Mouse (Mus musculus): ENCODE data around the gene BC030867. TPM values are rescaled to one million over a fixed set of nuclear protein-coding genes. Genes with fewer than 3 reads are reported as not detected.
A peak's percentile ranks its signal among the peaks of the same experiment; 100 is the strongest.

BC030867 gene
- polyA plus RNA-seq, 1 experiment from 2014 or later: 5.5 TPM

DNA sequence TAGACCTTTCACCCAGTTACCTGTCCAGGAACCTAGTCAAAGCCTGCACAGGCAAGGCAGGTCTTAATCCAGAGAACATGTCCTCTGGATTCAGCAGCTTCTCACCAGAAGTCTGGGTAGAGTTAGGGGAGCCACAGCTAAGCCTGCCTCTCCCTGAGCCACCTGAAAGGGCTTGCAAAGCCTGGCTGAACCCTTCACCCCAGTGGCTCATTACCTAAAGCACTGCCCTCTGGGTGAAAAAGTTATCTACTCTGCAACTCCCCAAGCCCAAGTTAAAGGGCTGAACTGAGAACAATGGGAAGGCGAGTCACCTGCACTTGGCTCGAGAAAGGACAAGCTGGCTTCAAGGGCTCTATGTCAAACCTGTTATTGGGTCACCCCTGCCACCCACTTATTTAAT, 55.5 kb downstream of the BC030867 start:
- Histone ChIP-seq H3K9me3 (ENCODE audit: control insufficient read depth, low read length) (no peaks in the 10 kb centered on the region), H3K27ac (ENCODE audit: low read length) (no peak overlapping the region), H3K9ac (replicated peaks; ENCODE audit: low read depth, low read length) (no peak overlapping the region), H3K27me3 (replicated peaks; ENCODE audit: control insufficient read depth, insufficient read depth, low read length) (no peaks in the 10 kb centered on the region), H3K4me1 (replicated peaks; ENCODE audit: control insufficient read depth, insufficient read depth, low read length) (peaks cover 6% of the 10 kb centered on the region), H3K4me3 (replicated peaks; ENCODE audit: low read length) (no peak overlapping the region), H3K4me2 (ENCODE audit: low read length) (no peak overlapping the region), H3K36me3 (ENCODE audit: control insufficient read depth, insufficient read depth) (peaks cover 20% of the 10 kb centered on the region)
- WGBS: 38% methylated on average over 2 of the region's 2 CpGs
- no peak for ATAC-seq

DNA sequence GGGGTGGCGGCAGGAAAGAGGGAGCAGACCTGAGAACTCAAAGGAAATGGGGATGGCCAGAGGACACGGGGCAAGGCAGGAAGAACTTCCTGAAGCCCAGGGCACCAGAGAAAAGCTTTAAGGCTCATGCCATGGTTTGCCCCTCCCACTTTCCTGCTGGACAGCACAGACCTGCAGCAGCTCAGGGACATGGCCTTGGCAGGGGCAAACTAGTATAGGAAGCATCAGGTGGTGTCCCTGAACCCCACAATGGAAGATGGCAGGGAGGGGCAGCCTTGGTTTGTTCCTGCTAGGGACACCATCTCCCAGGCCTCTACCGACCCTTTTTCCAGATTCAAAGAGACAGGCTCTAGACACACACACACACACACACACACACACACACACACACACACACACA, 56.7 kb downstream of the BC030867 start:
- Histone ChIP-seq H3K27me3 (replicated peaks; ENCODE audit: control insufficient read depth, insufficient read depth, low read length) (no peaks in the 10 kb centered on the region), H3K4me1 (replicated peaks; ENCODE audit: control insufficient read depth, insufficient read depth, low read length) (peaks cover 11% of the 10 kb centered on the region), H3K9me3 (ENCODE audit: control insufficient read depth, low read length) (no peaks in the 10 kb centered on the region), H3K27ac (ENCODE audit: low read length) (no peak overlapping the region), H3K4me2 (ENCODE audit: low read length) (no peak overlapping the region), H3K36me3 (ENCODE audit: control insufficient read depth, insufficient read depth) (peaks cover 20% of the 10 kb centered on the region), H3K4me3 (replicated peaks; ENCODE audit: low read length) (no peak overlapping the region), H3K9ac (replicated peaks; ENCODE audit: low read depth, low read length) (no peak overlapping the region)
- WGBS: 70% methylated on average over 3 of the region's 3 CpGs
- ATAC-seq: no peak

DNA sequence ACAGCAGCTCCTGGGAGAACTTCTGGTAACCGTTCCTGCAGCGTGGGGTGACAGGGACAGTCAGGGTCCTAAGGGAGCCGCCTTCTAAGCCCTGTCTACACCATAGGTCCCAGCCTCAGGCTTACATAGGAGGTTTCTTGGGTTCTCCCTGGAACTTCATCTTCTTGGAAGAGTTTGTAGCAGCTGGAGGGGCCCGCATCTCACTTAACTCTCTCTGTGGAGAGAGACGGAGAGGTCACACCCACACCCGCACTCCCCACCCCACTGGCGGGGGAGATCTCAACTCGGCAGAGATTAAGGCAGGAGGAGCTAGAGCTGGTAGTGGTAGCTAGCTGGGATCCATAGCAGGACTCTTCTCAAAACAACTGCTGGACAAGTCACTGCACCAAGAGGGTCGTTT, 59.4 kb downstream of the BC030867 start:
- 90% methylated on average over 9 of the region's 9 CpGs for WGBS
- peaks cover 11% of the 10 kb centered on the region for H3K4me1 ChIP-seq (replicated peaks; ENCODE audit: control insufficient read depth, insufficient read depth, low read length)
- no peak overlapping the region for H3K27ac ChIP-seq (ENCODE audit: low read length)
- H3K36me3 ChIP-seq (ENCODE audit: control insufficient read depth, insufficient read depth): peaks cover 31% of the 10 kb centered on the region
- no peak overlapping the region for H3K4me2 ChIP-seq (ENCODE audit: low read length)
- H3K4me3 ChIP-seq (replicated peaks; ENCODE audit: low read length): no peak overlapping the region
- no peaks in the 10 kb centered on the region for H3K27me3 ChIP-seq (replicated peaks; ENCODE audit: control insufficient read depth, insufficient read depth, low read length)
- no peaks in the 10 kb centered on the region for H3K9me3 ChIP-seq (ENCODE audit: control insufficient read depth, low read length)
- ATAC-seq: no peak
- no peak overlapping the region for H3K9ac ChIP-seq (replicated peaks; ENCODE audit: low read depth, low read length)

DNA sequence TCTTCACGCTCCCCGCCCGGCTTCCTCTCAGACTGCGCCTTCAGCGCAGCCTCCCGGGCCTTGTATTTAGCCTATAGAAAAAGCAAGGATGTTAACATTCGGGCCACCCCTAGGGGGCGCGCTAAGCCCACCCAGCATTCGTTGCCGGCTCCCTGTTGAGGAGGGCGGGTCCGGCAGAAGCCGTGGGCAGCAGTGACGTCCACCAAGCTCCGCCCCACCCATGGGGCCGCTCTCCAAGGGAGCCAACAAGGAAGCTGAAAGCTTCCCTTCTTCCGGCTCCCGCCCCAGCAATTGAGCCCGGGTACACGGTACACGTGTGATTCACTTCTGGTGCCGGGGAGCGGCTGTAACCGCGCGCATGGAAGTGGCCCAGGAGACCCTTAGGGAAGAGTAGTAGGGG, 60.3 kb downstream of the BC030867 start:
- H3K4me1 ChIP-seq (replicated peaks; ENCODE audit: control insufficient read depth, insufficient read depth, low read length): peaks cover 11% of the 10 kb centered on the region
- H3K36me3 ChIP-seq (ENCODE audit: control insufficient read depth, insufficient read depth): peaks cover 39% of the 10 kb centered on the region
- 1% methylated on average over 27 of the region's 27 CpGs for WGBS
- peak overlapping the region; percentile 49 for H3K4me2 ChIP-seq (ENCODE audit: low read length)
- H3K27ac ChIP-seq (ENCODE audit: low read length): peak overlapping the region; percentile 9; the same call in 1 of the 2 replicates
- peak overlapping the region; percentile 31; the same call in 1 of the 2 replicates for H3K9ac ChIP-seq (replicated peaks; ENCODE audit: low read depth, low read length)
- H3K4me3 ChIP-seq (replicated peaks; ENCODE audit: low read length): peak overlapping the region; percentile 32
- no peaks in the 10 kb centered on the region for H3K27me3 ChIP-seq (replicated peaks; ENCODE audit: control insufficient read depth, insufficient read depth, low read length)
- H3K9me3 ChIP-seq (ENCODE audit: control insufficient read depth, low read length): no peaks in the 10 kb centered on the region
- ATAC-seq: peak; percentile 95

DNA sequence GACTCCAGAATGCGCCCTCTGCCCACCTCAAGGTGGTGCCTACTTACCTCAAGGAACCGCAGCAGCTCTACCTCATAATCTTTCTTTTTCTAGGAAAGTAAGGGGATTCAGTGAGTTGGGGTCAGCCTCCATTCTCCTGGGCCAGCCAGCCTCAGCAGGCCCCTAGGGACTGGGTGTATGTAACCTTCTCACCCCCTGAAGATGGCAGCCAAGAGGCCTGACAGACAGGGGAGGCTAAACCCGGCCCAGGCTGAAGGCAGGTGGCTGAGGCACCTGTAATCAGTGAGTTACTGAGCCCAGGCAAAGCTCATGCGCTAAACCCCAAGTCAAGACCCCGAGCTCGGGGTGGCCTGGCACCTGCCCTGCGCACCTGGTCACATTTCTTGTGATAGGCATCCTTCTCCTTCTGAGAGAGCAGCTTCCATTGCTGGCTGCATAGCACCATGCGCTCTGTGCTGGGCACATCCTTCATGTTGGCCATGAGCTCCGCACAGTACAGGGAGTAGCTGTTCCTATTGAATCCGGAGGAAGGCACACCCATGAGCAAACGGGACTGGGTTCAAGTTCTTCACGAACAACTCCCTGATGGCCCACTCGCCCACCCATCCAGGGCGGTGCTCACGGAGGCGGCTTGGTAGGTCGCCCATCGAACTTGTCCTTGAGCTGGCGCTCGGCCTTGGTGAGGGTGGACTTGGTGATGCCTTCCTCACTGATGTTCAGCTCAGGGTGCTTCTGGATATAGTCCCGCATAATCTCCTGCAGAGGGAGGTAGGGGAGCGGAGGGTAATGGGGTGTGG, 61.3 kb downstream of the BC030867 start:
- Histone ChIP-seq H3K9ac (replicated peaks; ENCODE audit: low read depth, low read length) (peak overlapping the region; percentile 27; the same call in 1 of the 2 replicates), H3K4me3 (replicated peaks; ENCODE audit: low read length) (no peak overlapping the region), H3K4me2 (ENCODE audit: low read length) (no peak overlapping the region), H3K27ac (ENCODE audit: low read length) (no peak overlapping the region), H3K9me3 (ENCODE audit: control insufficient read depth, low read length) (no peaks in the 10 kb centered on the region), H3K27me3 (replicated peaks; ENCODE audit: control insufficient read depth, insufficient read depth, low read length) (no peaks in the 10 kb centered on the region), H3K36me3 (ENCODE audit: control insufficient read depth, insufficient read depth) (peaks cover 42% of the 10 kb centered on the region), H3K4me1 (replicated peaks; ENCODE audit: control insufficient read depth, insufficient read depth, low read length) (peaks cover 11% of the 10 kb centered on the region)
- ATAC-seq: no peak
- WGBS: 85% methylated on average over 22 of the region's 22 CpGs

DNA sequence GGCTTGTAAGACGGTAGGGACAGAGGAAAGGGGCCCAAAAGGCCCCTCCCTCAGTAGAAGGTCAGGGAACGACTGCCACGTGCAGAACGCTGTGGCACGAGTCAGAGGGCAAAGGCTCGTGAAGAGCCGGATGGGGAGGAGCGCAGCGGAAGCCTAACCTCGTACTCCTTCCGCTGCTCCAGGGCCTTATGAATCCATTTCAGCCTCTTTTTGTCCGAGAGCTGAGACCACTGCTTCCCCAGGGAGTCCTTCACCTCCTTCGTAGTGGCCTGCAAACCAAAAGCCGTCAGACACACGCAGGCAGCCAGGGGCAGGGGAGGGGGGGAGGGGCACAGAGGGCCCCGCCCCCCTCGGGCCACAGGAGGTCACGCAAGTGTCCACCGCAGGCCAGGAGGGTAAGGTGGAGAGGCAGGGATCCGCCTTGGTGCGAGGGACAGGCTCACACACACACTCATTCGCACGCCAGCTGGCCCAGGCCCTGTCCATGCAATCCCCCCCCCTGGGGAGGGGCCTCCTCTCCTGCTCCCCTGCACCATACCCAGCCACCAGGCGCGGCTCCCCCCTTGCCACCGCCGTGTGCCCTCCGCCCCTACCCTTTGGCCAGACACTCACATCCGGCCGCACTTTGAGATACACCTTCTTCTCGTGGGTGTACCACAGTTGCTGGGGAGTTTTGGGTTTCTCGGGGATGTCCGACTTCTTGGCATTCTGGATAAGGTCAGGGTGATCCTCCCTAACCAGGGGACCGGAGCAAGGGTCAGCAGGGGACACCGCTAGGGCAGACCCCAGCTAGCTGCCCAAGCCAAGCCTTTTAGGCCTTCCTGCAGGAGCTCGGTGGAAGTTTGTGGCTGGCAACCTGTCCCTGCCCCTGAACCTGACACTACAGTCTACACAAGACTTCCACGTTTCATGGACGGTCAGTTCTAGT, 62.4 kb downstream of the BC030867 start:
- H3K4me1 ChIP-seq (replicated peaks; ENCODE audit: control insufficient read depth, insufficient read depth, low read length): peaks cover 20% of the 10 kb centered on the region
- WGBS: 46% methylated on average over 37 of the region's 38 CpGs
- H3K27me3 ChIP-seq (replicated peaks; ENCODE audit: control insufficient read depth, insufficient read depth, low read length): no peaks in the 10 kb centered on the region
- H3K9ac ChIP-seq (replicated peaks; ENCODE audit: low read depth, low read length): no peak overlapping the region
- no peak overlapping the region for H3K27ac ChIP-seq (ENCODE audit: low read length)
- H3K4me2 ChIP-seq (ENCODE audit: low read length): no peak overlapping the region
- no peaks in the 10 kb centered on the region for H3K9me3 ChIP-seq (ENCODE audit: control insufficient read depth, low read length)
- no peak overlapping the region for H3K4me3 ChIP-seq (replicated peaks; ENCODE audit: low read length)
- H3K36me3 ChIP-seq (ENCODE audit: control insufficient read depth, insufficient read depth): peaks cover 42% of the 10 kb centered on the region
- no peak for ATAC-seq

DNA sequence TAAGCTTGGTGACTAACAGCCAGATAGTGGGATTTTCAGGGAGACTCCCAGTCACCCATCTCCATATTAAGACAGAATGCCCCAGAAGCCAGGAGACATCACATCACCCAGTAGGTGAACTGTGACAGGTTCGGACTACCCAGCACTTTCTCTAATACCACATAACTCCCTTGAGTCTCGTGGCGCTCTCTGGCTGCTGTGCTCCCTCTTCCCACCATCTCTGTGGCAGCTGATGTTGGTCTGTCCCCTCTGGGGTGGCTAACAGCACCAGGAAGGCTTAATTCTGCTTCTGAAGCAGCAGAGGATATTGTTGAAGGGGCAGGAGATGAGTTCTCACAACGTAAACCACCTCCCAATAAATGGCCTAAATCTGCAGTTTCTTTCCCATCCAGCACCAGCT, 63.3 kb downstream of the BC030867 start:
- H3K4me3 ChIP-seq (replicated peaks; ENCODE audit: low read length): no peak overlapping the region
- no peak overlapping the region for H3K27ac ChIP-seq (ENCODE audit: low read length)
- H3K4me2 ChIP-seq (ENCODE audit: low read length): no peak overlapping the region
- peaks cover 34% of the 10 kb centered on the region; the same call in 1 of the 2 replicates for H3K36me3 ChIP-seq (ENCODE audit: control insufficient read depth, insufficient read depth)
- no peak for ATAC-seq
- no peaks in the 10 kb centered on the region for H3K27me3 ChIP-seq (replicated peaks; ENCODE audit: control insufficient read depth, insufficient read depth, low read length)
- H3K4me1 ChIP-seq (replicated peaks; ENCODE audit: control insufficient read depth, insufficient read depth, low read length): peaks cover 25% of the 10 kb centered on the region
- no peaks in the 10 kb centered on the region for H3K9me3 ChIP-seq (ENCODE audit: control insufficient read depth, low read length)
- H3K9ac ChIP-seq (replicated peaks; ENCODE audit: low read depth, low read length): no peak overlapping the region
- WGBS: 85% methylated on average over 4 of the region's 4 CpGs

DNA sequence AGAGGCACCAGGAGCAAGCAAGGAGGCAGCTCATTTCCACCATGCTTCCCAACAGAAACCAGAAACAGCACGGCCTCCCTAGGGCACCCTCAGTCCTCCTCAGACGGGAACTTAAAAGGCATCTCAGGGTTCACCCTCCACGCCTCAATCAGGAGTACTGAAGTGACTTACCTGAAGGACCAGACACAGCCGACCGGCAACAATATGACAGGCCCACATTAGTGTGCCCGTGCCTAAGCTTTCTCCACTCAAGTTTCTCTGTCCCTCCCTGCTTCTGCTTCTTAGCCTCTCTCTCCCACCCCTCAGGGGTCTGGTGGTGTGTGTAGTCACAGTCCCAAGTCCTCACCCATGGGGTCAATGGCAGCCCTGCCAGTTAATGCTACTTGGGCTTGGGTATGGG, 63.9 kb downstream of the BC030867 start:
- Histone ChIP-seq H3K27ac (ENCODE audit: low read length) (no peak overlapping the region), H3K4me2 (ENCODE audit: low read length) (no peak overlapping the region), H3K27me3 (replicated peaks; ENCODE audit: control insufficient read depth, insufficient read depth, low read length) (no peaks in the 10 kb centered on the region), H3K9ac (replicated peaks; ENCODE audit: low read depth, low read length) (no peak overlapping the region), H3K4me3 (replicated peaks; ENCODE audit: low read length) (no peak overlapping the region), H3K4me1 (replicated peaks; ENCODE audit: control insufficient read depth, insufficient read depth, low read length) (peaks cover 25% of the 10 kb centered on the region), H3K36me3 (ENCODE audit: control insufficient read depth, insufficient read depth) (peaks cover 28% of the 10 kb centered on the region; the same call in 1 of the 2 replicates), H3K9me3 (ENCODE audit: control insufficient read depth, low read length) (no peaks in the 10 kb centered on the region)
- 84% methylated on average over 6 of the region's 6 CpGs for WGBS
- no peak for ATAC-seq

DNA sequence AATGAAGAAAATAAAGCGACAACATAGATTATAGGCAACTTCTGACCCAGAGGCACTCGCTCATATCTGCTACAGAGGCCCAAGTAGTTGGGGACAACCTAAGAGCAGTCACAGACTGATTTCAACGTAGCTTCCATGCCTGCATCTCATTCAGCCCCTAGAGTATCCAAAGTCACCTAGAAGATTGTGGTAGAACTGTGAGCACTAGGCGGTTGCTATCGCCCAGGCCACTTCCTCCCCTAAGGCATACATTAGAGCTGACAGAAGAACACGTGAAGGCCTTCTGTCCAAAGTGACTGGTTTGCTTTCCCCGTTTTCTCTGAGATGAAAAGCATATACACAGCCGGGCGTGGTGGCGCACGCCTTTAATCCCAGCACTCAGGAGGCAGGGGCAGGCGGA, 65.6 kb downstream of the BC030867 start:
- H3K9ac ChIP-seq (replicated peaks; ENCODE audit: low read depth, low read length): no peak overlapping the region
- no peak overlapping the region for H3K27ac ChIP-seq (ENCODE audit: low read length)
- no peaks in the 10 kb centered on the region for H3K27me3 ChIP-seq (replicated peaks; ENCODE audit: control insufficient read depth, insufficient read depth, low read length)
- no peak overlapping the region for H3K4me3 ChIP-seq (replicated peaks; ENCODE audit: low read length)
- 88% methylated on average over 12 of the region's 12 CpGs for WGBS
- no peaks in the 10 kb centered on the region for H3K9me3 ChIP-seq (ENCODE audit: control insufficient read depth, low read length)
- H3K4me1 ChIP-seq (replicated peaks; ENCODE audit: control insufficient read depth, insufficient read depth, low read length): peaks cover 17% of the 10 kb centered on the region
- no peak overlapping the region for H3K4me2 ChIP-seq (ENCODE audit: low read length)
- ATAC-seq: no peak
- H3K36me3 ChIP-seq (ENCODE audit: control insufficient read depth, insufficient read depth): peaks cover 22% of the 10 kb centered on the region; the same call in 1 of the 2 replicates

Measured in forebrain, embryonic 16.5 days (tissue).